Mouse (Mus musculus) heart, postnatal 14 days (tissue): ENCODE results near the gene 4930596D02Rik. TPM values are rescaled to one million over a fixed set of nuclear protein-coding genes. Genes with fewer than 3 reads are reported as not detected.

Experiments used
- DNase-seq, 2 experiments: peaks; one replicate each; pipeline ENCODE4 v3.0.0; 2021 to 2022
- intact Hi-C: fragments of 180-260 bp; cut with DNase I; formaldehyde crosslinking; loops from one replicate; pipeline ENCODE4 v1.15.1; 2025
- long read RNA-seq, 2 experiments: library from polyadenylated mRNA; stranded (forward); transcript quantifications; one replicate each; pipeline ENCODE4 v2.0.0; 2021
- total RNA-seq, 2 experiments: library from RNA; stranded (reverse); gene quantifications; 2 replicates each; pipeline ENCODE4 v1.2.3; 2021

4930596D02Rik gene
- total RNA-seq, result not detected
- long read RNA-seq, experiment 1, result 0 reads
- long read RNA-seq, experiment 2, result 0 reads

- intact Hi-C loops, result no loop called here
Measured at GRCm38 (mm10) chr14:35811878-35812277, at the start of gene 4930596D02Rik. Gene 4930596D02Rik, minus strand, starts transcription at chr14:35811978.

GRCm38 (mm10) chr14:35853254-35853653 is 41.5 kb upstream of the 4930596D02Rik start:
- peak in 1 of 2 experiments; percentile 19 for DNase-seq
- intact Hi-C loops, result loop anchor here (10.0 kb wide), 1 partner anchor 62 kb away; no protein-coding TSS in a partner anchor

More at GRCm38 (mm10) chr14:35811878-35812277, at the start of gene 4930596D02Rik:
- no peak for DNase-seq

- intact Hi-C loops, result no loop called here
Measured at GRCm38 (mm10) chr14:35845271-35845670, 33.5 kb upstream of the 4930596D02Rik start.

GRCm38 (mm10) chr14:35842111-35842721 is 30.4 kb upstream of the 4930596D02Rik start:
- DNase-seq, result peak in 1 of 2 experiments; percentile 3
- intact Hi-C loops, result no loop called here

More at GRCm38 (mm10) chr14:35845271-35845670, 33.5 kb upstream of the 4930596D02Rik start:
- DNase-seq, result no peak

GRCm38 (mm10) chr14:35792656-35793213 is 19.0 kb downstream of the 4930596D02Rik start:
- intact Hi-C loops, result no loop called here
- no peak for DNase-seq

GRCm38 (mm10) chr14:35780033-35780432 is 31.7 kb downstream of the 4930596D02Rik start:
- intact Hi-C loops, result no loop called here
- no peak for DNase-seq

- intact Hi-C loops, result no loop called here
- DNase-seq, result no peak
Measured at GRCm38 (mm10) chr14:35773306-35773705, 38.5 kb downstream of the 4930596D02Rik start.
